Mouse (Mus musculus): ENCODE measurements around the gene Rnf220. TPM values are rescaled to one million over a fixed set of nuclear protein-coding genes. Genes with fewer than 3 reads are reported as not detected.

Gene Rnf220
- polyA plus RNA-seq, 1 experiment from 2014 or later = 46.0 TPM

DNA sequence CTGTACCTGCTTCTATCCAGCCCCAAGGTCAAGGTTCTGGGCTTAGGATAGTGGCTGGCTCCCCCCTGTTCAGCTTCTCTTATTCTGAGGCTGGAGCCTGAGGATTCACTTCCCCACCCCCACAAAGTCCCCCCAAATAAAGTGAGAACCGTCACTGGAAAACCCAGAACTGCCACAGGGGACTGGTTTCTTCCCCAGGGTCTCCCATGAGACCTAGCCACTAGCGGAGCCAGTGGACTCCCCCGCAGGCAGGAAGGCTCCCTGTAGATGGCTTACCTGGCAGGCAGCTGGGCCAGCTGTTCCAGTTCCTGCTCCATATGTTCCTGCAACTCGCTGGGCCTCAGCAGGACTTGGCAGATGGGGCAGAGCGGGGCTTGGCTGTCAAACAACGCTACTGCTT is 189.6 kb downstream of the Rnf220 start:
- Histone ChIP-seq H3K27me3 (replicated peaks) (peaks cover 88% of the 10 kb centered on the region), H3K36me3 (no peaks in the 10 kb centered on the region), H3K27ac (replicated peaks) (no peak overlapping the region), H3K4me1 (peaks cover 22% of the 10 kb centered on the region), H3K9ac (no peak overlapping the region), H3K4me2 (no peak overlapping the region), H3K4me3 (no peak overlapping the region), H3K9me3 (no peaks in the 10 kb centered on the region)
- ATAC-seq (ENCODE audit: extremely low read depth, insufficient number of reproducible peaks, low FRiP score, low TSS enrichment) = no peak
- WGBS = 52% methylated on average over 6 of the region's 6 CpGs

DNA sequence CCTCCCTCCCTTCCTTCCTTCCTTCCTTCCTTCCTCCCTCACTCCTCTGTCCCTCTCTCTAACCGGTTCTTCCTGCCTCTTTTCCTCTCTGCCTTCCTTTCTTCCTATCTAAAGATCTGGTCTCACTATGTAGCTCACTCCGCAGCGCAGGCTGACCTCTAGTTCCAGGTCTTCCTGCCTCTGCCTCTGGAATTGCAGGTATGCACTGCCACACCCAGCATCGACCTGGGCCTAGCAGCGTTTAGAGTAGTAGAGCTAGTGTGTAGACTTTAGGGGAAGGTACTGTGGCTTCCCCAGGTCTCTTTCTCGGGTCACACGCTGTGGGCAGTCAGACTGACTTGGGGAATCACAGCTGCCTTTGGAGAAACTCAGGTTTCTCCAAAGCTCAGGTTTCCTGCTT is 191.4 kb downstream of the Rnf220 start:
- Histone ChIP-seq H3K27ac (replicated peaks) (no peak overlapping the region), H3K4me1 (peaks cover 18% of the 10 kb centered on the region), H3K36me3 (no peaks in the 10 kb centered on the region), H3K4me3 (no peak overlapping the region), H3K4me2 (no peak overlapping the region), H3K9me3 (no peaks in the 10 kb centered on the region), H3K27me3 (replicated peaks) (peaks cover 88% of the 10 kb centered on the region), H3K9ac (no peak overlapping the region)
- 37% methylated on average over 6 of the region's 7 CpGs for WGBS
- ATAC-seq (ENCODE audit: extremely low read depth, insufficient number of reproducible peaks, low FRiP score, low TSS enrichment) = no peak

DNA sequence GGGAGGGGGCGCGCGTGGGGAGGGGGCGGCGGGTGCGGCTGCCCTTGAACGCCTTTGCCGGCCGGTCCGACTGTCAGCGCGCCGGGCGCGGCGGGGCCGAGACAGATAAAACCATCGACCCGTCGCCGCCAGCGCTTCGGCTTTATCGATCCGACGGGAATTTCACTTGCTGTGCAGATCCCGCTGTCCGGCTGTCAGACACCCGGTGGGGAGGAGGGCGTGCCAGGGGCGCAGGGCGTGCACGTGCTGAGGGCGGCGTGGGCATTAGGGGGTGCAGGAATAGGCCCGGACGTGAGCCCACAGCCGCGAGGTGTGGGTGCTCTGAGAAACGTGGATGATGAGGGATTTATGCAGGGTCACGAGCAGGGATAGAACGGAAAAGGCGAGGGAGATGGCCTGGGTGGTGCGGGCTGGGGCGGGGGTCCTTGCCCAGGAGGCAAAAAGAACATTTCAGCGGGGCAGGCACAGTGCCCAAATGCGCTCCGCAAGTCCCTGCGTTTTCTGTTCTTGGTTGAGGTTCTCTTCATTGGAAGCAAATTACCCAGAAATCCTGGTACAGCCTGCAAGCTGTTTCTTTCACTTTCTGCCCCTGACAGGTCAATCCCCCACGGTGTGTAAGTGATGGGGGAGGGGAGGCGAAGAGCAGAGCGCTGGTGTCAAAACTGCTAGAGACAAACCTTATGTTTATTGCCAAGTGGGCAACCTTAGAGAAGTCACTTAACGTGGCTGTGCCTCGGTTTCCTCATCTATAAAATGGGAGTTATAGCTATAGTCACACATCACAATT is 192.4 kb downstream of the Rnf220 start:
- H3K4me3 ChIP-seq = peak overlapping the region; percentile 61
- peaks cover 86% of the 10 kb centered on the region for H3K27me3 ChIP-seq (replicated peaks)
- no peak overlapping the region for H3K27ac ChIP-seq (replicated peaks)
- H3K4me1 ChIP-seq = peaks cover 18% of the 10 kb centered on the region
- no peaks in the 10 kb centered on the region for H3K9me3 ChIP-seq
- WGBS = 3% methylated on average over 54 of the region's 54 CpGs
- peak overlapping the region; percentile 98 for H3K4me2 ChIP-seq
- no peaks in the 10 kb centered on the region for H3K36me3 ChIP-seq
- ATAC-seq (ENCODE audit: extremely low read depth, insufficient number of reproducible peaks, low FRiP score, low TSS enrichment) = no peak
- H3K9ac ChIP-seq = peak overlapping the region; percentile 83

DNA sequence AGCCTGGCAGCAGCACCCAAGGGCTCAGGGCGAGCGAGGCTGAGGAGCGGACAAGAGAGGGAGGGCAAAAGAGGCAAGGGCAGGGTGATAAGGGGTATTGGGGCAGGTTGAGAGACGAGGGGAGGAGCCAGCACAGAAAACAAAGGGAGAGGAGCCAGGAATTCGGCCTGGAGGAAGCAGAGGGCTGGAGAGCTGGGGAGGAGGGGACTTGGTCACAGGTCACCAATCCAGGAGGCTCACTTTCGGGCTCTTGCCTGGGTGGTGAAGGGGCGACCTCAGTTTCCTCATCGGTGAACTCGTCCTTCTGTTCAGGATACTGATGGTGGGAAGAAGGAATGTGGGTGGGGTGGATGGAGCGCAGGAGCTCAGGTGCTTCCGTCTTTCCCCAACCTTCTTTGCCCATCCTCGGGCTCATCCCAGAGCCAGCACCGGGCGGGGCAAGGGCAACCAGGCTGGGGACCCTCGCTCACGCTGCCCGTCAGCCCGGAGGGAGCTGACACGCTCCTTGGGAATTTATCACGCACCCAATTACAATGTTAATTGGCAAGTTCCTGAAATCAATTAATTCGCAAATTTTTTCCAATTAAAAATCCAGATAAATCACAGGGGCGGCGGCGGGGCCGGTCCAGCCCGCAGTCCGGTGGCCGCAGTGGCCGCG is 193.1 kb downstream of the Rnf220 start:
- no peaks in the 10 kb centered on the region for H3K9me3 ChIP-seq
- peak overlapping the region; percentile 83 for H3K9ac ChIP-seq
- H3K4me3 ChIP-seq = peak overlapping the region; percentile 61
- ATAC-seq (ENCODE audit: extremely low read depth, insufficient number of reproducible peaks, low FRiP score, low TSS enrichment) = no peak
- no peak overlapping the region for H3K27ac ChIP-seq (replicated peaks)
- peaks cover 18% of the 10 kb centered on the region for H3K4me1 ChIP-seq
- H3K36me3 ChIP-seq = no peaks in the 10 kb centered on the region
- peaks cover 88% of the 10 kb centered on the region for H3K27me3 ChIP-seq (replicated peaks)
- peak overlapping the region; percentile 98 for H3K4me2 ChIP-seq
- 9% methylated on average over 30 of the region's 30 CpGs for WGBS

DNA sequence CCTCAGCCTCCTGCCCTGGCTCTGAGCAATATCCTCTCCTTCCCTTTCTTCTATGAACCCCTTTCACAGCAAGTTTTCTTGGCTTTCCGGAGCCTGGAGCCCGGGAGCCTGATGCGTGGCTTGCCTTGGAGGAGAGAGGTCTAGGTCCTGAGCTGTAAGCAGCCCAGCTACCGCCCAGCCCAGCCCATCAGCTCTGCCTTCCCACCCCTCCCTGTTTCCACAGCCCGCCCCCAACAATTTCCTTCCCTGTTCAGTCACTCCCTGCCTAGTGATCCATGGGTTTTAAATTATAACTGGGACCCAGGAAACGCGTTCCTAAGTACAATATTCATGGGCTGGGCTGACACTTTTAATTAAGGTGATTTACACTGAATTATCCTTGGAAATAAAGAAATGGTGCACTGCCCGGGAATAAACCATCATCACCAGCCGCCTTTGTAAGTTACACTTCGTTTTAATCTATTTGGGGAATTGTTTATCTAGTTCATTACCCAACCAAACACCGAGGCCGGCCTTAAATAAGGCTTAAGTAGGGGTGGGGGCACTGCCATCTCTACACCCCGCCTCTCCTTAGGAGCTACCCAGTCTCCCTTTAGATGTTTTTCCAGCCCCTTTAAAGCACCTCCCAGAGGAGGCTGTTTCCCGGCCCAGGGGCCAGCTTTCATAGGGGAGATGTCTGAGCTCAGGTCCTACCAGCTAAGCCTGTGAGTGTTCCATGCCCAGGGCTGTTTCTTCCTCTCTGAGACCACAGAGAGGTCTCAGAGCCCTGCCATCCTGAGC is 194.6 kb downstream of the Rnf220 start:
- Histone ChIP-seq H3K4me1 (peaks cover 18% of the 10 kb centered on the region), H3K27ac (replicated peaks) (no peak overlapping the region), H3K27me3 (replicated peaks) (peaks cover 83% of the 10 kb centered on the region), H3K9ac (no peak overlapping the region), H3K4me2 (no peak overlapping the region), H3K4me3 (no peak overlapping the region), H3K36me3 (no peaks in the 10 kb centered on the region), H3K9me3 (no peaks in the 10 kb centered on the region)
- WGBS = 37% methylated on average over 14 of the region's 14 CpGs
- ATAC-seq (ENCODE audit: extremely low read depth, insufficient number of reproducible peaks, low FRiP score, low TSS enrichment) = no peak

DNA sequence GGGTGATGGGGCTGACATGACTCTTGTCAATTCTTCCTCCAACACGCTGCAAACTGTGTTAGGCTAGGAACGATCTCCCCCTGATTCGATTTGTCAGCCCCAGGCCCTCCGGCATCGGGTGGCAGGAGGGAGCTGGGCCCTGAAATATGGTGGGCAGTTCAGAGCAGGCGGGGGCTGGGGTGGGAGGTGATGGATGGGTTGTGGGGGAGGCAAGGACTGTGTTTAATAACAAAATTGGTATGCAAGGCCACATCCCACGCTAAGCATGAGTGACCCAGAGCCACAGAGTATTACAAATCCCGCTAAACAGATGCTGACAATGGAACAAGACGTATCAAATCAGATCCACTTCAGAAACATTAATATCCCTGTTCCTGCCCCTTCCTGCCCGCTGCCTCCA is 196.9 kb downstream of the Rnf220 start:
- no peak for ATAC-seq (ENCODE audit: extremely low read depth, insufficient number of reproducible peaks, low FRiP score, low TSS enrichment)
- peaks cover 16% of the 10 kb centered on the region for H3K4me1 ChIP-seq
- H3K4me2 ChIP-seq = no peak overlapping the region
- no peaks in the 10 kb centered on the region for H3K9me3 ChIP-seq
- H3K27ac ChIP-seq (replicated peaks) = no peak overlapping the region
- no peak overlapping the region for H3K4me3 ChIP-seq
- H3K9ac ChIP-seq = no peak overlapping the region
- no peaks in the 10 kb centered on the region for H3K36me3 ChIP-seq
- 68% methylated on average over 10 of the region's 10 CpGs for WGBS
- H3K27me3 ChIP-seq (replicated peaks) = peaks cover 83% of the 10 kb centered on the region

DNA sequence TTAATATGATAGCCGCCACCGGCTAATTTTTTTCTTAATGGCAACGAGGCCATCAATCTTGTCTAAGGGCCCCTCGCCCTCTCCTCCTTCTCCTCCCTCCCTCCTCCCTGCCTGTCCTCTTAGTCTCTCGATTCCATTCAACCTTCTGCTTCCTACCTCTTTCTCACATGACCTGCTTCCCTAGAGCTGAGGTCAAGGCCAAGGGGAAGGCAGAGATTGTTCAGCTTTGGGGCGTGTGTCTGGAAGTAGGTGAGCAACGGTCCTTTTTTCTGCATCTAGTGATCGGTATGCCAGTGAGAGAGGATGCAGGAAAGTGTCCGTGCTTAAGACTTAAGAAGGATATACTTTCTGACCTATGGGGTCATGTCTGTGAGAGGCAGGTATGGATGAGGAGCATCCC is 199.0 kb downstream of the Rnf220 start:
- H3K4me2 ChIP-seq = no peak overlapping the region
- H3K4me1 ChIP-seq = no peaks in the 10 kb centered on the region; the same call in 1 of the 2 replicates
- H3K4me3 ChIP-seq = no peak overlapping the region
- no peak for ATAC-seq (ENCODE audit: extremely low read depth, insufficient number of reproducible peaks, low FRiP score, low TSS enrichment)
- H3K36me3 ChIP-seq = no peaks in the 10 kb centered on the region
- whole genome bisulfite sequencing = 74% methylated on average over 9 of the region's 9 CpGs
- H3K9me3 ChIP-seq = no peaks in the 10 kb centered on the region
- H3K27me3 ChIP-seq (replicated peaks) = peaks cover 69% of the 10 kb centered on the region
- no peak overlapping the region for H3K9ac ChIP-seq
- no peak overlapping the region for H3K27ac ChIP-seq (replicated peaks)

DNA sequence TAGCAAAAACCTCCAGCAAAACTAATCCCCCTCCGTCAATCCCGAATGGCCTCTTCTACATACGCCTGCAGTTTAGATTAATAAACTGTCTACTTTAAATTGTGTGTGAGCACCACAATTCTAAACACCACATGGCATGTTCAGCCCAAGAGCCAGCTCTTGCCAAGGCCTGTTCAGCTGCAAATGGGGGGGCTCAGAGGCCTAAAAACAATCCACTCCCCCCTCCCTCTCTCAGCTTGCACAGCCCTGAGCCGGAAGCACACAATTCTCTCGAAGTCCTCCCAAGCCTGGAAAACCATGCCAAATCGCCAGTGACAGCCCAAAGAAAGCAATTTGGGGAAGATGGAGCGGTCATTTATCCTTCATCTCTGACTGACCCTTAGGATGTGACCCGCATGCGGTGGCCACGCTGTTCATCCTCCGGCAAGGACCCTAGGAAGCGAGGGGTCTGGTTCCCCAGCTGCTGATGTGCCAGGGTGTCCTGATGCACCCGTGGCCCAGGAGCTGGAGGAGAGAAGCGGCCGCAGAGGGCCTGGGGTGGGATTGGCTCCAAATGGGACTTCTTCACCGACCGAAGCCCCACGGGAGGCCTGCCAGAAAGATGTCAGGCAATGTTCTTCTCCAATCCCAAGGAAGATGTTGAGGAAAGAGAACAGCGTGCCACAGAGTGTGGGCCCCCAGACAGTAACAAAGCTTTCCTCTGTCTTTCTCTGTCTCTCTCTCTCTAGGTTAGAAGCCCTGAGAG is 199.8 kb downstream of the Rnf220 start:
- Histone ChIP-seq H3K36me3 (no peaks in the 10 kb centered on the region), H3K27ac (replicated peaks) (no peak overlapping the region), H3K9ac (no peak overlapping the region), H3K4me3 (no peak overlapping the region), H3K9me3 (no peaks in the 10 kb centered on the region), H3K4me1 (no peaks in the 10 kb centered on the region), H3K27me3 (replicated peaks) (peaks cover 61% of the 10 kb centered on the region), H3K4me2 (no peak overlapping the region)
- WGBS = 74% methylated on average over 19 of the region's 19 CpGs
- ATAC-seq (ENCODE audit: extremely low read depth, insufficient number of reproducible peaks, low FRiP score, low TSS enrichment) = no peak

DNA sequence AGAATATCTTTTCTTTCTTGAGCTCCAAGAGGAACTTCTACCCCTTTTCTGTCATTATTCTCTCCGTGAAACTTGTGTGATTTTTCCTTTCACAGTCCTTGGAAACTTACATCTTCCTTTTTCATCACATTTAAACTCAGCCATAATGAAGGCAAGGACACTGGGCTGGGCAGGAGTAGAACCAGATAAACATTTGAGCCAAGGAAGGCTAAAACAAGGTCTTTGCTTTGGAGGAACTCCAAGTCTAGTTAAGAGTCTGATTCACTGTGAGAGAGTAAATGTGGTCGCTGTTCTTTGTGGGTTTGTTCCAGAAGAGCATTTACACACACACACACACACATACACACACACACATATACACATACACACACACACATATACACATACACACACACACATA is 205.2 kb downstream of the Rnf220 start:
- Histone ChIP-seq H3K9ac (no peak overlapping the region), H3K27me3 (replicated peaks) (peaks cover 24% of the 10 kb centered on the region), H3K36me3 (peaks cover 13% of the 10 kb centered on the region), H3K9me3 (no peaks in the 10 kb centered on the region), H3K4me1 (peaks cover 16% of the 10 kb centered on the region), H3K4me2 (no peak overlapping the region), H3K27ac (replicated peaks) (no peak overlapping the region), H3K4me3 (no peak overlapping the region)
- WGBS = 75% methylated on average over 2 of the region's 2 CpGs
- no peak for ATAC-seq (ENCODE audit: extremely low read depth, insufficient number of reproducible peaks, low FRiP score, low TSS enrichment)

DNA sequence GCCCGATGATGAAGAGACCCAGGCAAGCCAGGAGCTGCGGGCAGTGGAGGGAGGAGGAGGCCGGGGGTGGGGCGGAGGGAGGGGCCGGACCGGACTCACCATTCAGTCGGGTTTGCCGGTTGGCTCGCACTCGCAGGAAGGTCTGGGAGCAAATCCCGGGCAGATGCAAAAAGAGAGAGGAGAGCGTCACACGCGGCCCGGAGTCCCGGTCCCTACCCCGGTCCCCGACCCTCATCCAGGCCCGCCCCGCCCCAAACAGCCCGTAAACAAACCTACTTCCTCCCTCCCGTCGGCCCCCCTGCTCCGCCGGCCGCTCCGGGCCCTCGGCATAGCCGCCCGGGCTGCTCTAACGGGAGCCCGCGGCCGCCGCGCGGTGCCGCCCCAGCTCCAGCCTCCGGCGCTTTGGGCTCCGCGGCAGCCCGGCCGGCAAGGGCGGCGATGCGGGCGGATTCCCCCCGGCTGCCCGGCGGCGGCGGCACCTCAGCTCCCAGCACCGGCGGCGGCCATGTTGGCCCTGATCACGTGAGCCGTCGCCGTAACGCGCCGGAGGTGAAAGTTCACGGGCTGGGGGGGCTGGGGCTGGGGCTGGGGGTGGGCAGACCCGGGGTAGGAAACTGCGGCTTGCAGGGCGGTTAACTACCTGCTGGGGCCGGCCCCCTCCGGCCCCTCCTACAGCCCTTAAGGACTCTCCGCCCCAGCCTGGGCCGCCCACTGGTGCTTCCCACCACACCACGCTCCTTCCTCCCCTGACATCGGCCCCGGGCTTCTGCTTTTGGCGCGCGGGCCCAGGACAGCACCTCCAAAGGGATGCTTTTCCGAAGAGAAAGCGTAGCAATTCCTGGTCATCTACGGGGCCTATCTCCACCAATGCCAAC is 207.7 kb downstream of the Rnf220 start:
- WGBS = 1% methylated on average over 61 of the region's 80 CpGs
- no peaks in the 10 kb centered on the region for H3K9me3 ChIP-seq
- peak overlapping the region; percentile 96 for H3K27ac ChIP-seq (replicated peaks)
- H3K4me2 ChIP-seq = peak overlapping the region; percentile 88
- peaks cover 28% of the 10 kb centered on the region for H3K4me1 ChIP-seq
- H3K9ac ChIP-seq = peak overlapping the region; percentile 86
- peaks cover 38% of the 10 kb centered on the region for H3K36me3 ChIP-seq
- peak overlapping the region; percentile 80 for H3K4me3 ChIP-seq
- ATAC-seq (ENCODE audit: extremely low read depth, insufficient number of reproducible peaks, low FRiP score, low TSS enrichment) = peak; percentile 83
- H3K27me3 ChIP-seq (replicated peaks) = 0 out of 2 replicates have a peak, but pooled peaks cover 2% of the 10 kb centered on the region

Measured in heart, embryonic 13.5 days (tissue).